Mouse (Mus musculus) embryonic facial prominence, embryonic 11.5 days (tissue): Measurements from ENCODE around the gene Pou4f1. TPM values are rescaled to one million over a fixed set of nuclear protein-coding genes. Genes with fewer than 3 reads are reported as not detected.
"Not testable (repeated sequence)": the region's sequence is repeated elsewhere in the genome, so short reads cannot be mapped to it uniquely, and the experiment has no call there.

Source experiments
- ATAC-seq: fragments of 200-750 bp; cut with Nextera tagmentation; replicated peaks from 2 replicates; pipeline ENCODE4 v1.8.0; 2017; ENCODE audit warnings: low read depth; ENCODE audit not compliant: insufficient number of reproducible peaks, low FRiP score, low TSS enrichment
- DNase-seq: peaks from one replicate; pipeline ENCODE4 v3.0.0-alpha.2; 2015; ENCODE audit warnings: low spot score
- H3K27ac ChIP-seq: fragments of 300-500 bp; sonication (generic); replicated peaks from 2 replicates; pipeline ENCODE4 v1.5.1; 2014; ENCODE audit warnings: mild to moderate bottlenecking, low read depth, low read length, control low read depth
- H3K27me3 ChIP-seq: fragments of 300-500 bp; sonication (generic); 2 replicates; pipeline ENCODE4 v1.6.1; 2014; ENCODE audit warnings: mild to moderate bottlenecking, low read length, moderate library complexity, mixed read lengths; ENCODE audit not compliant: control insufficient read depth, insufficient read depth
- H3K36me3 ChIP-seq: fragments of 300-500 bp; sonication (generic); replicated peaks from 2 replicates; pipeline ENCODE4 v1.6.1; 2014; ENCODE audit warnings: low read depth, mild to moderate bottlenecking, low read length, moderate library complexity, mixed read lengths; ENCODE audit not compliant: control insufficient read depth, insufficient read depth
- H3K4me1 ChIP-seq: fragments of 300-500 bp; sonication (generic); 2 replicates; pipeline ENCODE4 v1.6.1; 2014; ENCODE audit warnings: low read length, mixed read lengths; ENCODE audit not compliant: control insufficient read depth, insufficient read depth
- H3K4me2 ChIP-seq: fragments of 300-500 bp; sonication (generic); 2 replicates; pipeline ENCODE4 v1.6.1; 2014; ENCODE audit warnings: low read depth, mild to moderate bottlenecking, control low read depth, low read length, moderate library complexity
- H3K4me3 ChIP-seq: fragments of 300-500 bp; sonication (generic); 2 replicates; pipeline ENCODE4 v1.5.1; 2014; ENCODE audit warnings: low read depth, low read length, control low read depth
- H3K9ac ChIP-seq: fragments of 300-500 bp; sonication (generic); replicated peaks from 2 replicates; pipeline ENCODE4 v1.6.1; 2014; ENCODE audit warnings: mild to moderate bottlenecking, control low read depth, low read length
- H3K9me3 ChIP-seq: fragments of 300-500 bp; sonication (generic); replicated peaks from 2 replicates; pipeline ENCODE4 v1.6.1; 2016; ENCODE audit warnings: mild to moderate bottlenecking, low read length, inconsistent platforms, mixed read lengths; ENCODE audit not compliant: control insufficient read depth
- WGBS: fragments of 180-500 bp; shearing (Covaris S2); extraction: QIAGEN DNeasy Blood & Tissue Kit; methylation state at CpG from one replicate; pipeline ENCODE4 v1.1.7; 2014; 5-methylcytosine and 5-hydroxymethylcytosine counted together
- polyA plus RNA-seq: library from polyadenylated mRNA; unstranded; fragments of >200 nt; fragmentation: Nextera tagmentation; extraction: Ambion mirVana; gene quantifications from 2 replicates; pipeline ENCODE4 v1.2.1, GENCODE M21; 2014

Gene Pou4f1
- 28.3 and 29.6 TPM in 2 replicates for polyA plus RNA-seq

DNA sequence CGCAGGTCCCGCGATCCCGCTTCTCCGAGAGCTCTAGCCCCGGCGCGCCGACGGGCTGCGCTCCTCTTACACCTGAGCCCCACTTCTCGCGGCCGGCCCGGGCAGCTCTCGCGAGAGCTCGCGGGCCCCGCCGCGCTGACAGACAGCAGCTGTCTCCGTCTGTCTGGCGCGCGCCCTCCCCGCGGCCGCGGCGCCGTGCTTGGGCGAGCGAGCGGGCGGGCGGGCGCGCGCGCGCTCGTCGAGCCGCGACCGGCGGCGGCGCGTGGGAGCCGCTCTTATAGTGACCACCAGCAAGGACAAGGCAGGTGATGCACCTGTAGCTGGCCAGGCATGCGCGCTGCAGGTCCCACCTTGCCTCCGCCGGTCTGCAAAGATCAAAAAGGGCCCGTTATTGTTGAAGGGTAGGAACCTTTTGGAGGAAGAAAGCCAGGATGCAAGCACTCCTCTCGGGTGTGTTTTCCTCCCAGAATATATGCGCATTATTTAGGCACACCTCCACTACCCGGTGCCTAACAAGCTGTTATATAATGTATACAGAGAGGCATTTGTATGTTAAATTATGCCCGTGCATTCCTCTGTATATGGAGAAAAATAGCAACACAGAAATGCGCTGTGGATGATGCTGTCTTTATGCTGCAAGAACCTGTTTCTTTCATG is at the start of gene Pou4f1:
Gene Pou4f1, minus strand, starts transcription at position 34 of the 657 bp plus-strand sequence.
- Histone ChIP-seq H3K27ac (peak within 1 kb of the TSS; percentile 38), H3K9me3 (no peaks in the 10 kb centered on the region), H3K9ac (peak within 1 kb of the TSS; percentile 43), H3K4me2 (peak within 1 kb of the TSS; percentile 85), H3K27me3 (peaks cover 88% of the 10 kb centered on the region), H3K36me3 (no peaks in the 10 kb centered on the region), H3K4me1 (no peaks in the 10 kb centered on the region; the same call in 1 of the 2 replicates), H3K4me3 (peak within 1 kb of the TSS; percentile 50)
- ATAC-seq (peak; percentile 84), DNase-seq (peak; percentile 81)
- under 1% methylated on average over 47 of the region's 62 CpGs for WGBS

DNA sequence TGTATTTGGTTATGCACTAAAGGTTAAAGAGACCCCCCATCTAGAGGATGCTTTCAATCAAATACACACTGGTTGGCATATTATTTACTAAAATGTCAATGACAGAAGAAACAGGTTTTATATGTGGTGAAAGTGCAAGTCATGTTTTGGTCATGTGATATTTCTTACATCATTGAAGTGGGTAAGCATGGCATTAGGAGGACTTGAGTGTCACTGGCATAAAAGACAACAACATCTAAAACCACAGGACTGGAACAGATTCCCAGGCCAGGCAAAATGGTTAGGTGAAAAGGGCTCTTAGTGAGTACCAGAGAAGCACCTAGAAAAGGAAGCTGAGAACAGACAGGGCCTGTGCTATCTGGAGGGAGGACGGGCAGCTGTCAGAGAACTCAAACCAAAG is 43.9 kb upstream of the Pou4f1 start:
- Histone ChIP-seq H3K9ac (no peak overlapping the region), H3K4me2 (no peak overlapping the region), H3K4me1 (no peaks in the 10 kb centered on the region), H3K9me3 (no peaks in the 10 kb centered on the region), H3K27me3 (no peaks in the 10 kb centered on the region), H3K27ac (no peak overlapping the region), H3K4me3 (no peak overlapping the region), H3K36me3 (no peaks in the 10 kb centered on the region)
- DNase-seq (no peak), ATAC-seq (no peak)
- 80% methylated on average over 1 of the region's 1 CpGs for WGBS

DNA sequence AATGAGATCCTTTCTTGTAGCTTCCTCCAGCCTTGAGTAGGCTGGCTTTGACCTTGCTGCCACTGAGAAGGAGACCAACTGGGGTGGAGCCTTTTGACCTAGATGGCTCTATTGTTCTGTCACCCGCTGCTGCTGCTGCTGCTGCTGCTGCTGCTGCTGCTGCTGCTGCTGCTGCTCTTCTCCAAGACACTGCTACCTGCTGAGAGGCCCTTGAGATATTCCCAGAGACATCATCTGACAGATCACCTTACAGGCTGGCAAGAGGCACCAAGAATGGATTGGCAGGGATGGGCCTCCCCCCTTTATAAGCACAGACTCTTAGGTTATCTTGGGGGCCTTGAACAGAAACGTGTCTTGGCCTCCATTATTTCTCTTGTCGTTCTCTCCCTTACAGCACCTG is 35.0 kb upstream of the Pou4f1 start:
- WGBS: 79% methylated on average over 3 of the region's 3 CpGs
- DNase-seq: not testable (repeated sequence)

DNA sequence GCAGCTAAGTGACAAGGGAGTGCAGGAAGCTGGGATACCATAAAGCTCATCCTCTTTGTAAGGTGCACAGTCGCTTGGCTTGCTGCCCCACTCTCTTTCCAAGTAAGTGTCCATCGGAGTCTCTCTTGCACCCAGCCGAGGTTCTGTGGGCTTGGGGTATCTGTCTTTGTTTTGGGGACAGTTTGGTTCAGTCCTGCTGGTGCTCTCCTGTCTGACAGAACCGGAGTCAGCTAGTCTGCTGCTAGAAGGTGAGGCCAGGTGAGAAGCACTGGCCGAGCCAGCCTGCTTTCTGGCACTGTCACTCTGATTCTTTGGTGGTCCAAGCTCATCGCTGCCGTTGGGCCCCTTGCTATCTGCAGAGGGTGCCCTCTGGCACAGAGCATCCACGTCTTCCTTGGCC is 12.0 kb upstream of the Pou4f1 start:
- Histone ChIP-seq H3K9ac (no peak overlapping the region), H3K4me3 (no peak overlapping the region), H3K27me3 (peaks cover 2% of the 10 kb centered on the region), H3K36me3 (no peaks in the 10 kb centered on the region), H3K4me1 (no peaks in the 10 kb centered on the region), H3K27ac (no peak overlapping the region), H3K9me3 (no peaks in the 10 kb centered on the region), H3K4me2 (no peak overlapping the region)
- WGBS: 91% methylated on average over 8 of the region's 8 CpGs
- DNase-seq (no peak), ATAC-seq (no peak)

More for the DNA sequence above, 35.0 kb upstream of the Pou4f1 start:
- H3K36me3 ChIP-seq: peaks cover 13% of the 10 kb centered on the region
- H3K4me1 ChIP-seq, H3K9me3 ChIP-seq, H3K27ac ChIP-seq, H3K4me3 ChIP-seq, ATAC-seq, H3K9ac ChIP-seq, H3K4me2 ChIP-seq, H3K27me3 ChIP-seq: not testable (repeated sequence)

DNA sequence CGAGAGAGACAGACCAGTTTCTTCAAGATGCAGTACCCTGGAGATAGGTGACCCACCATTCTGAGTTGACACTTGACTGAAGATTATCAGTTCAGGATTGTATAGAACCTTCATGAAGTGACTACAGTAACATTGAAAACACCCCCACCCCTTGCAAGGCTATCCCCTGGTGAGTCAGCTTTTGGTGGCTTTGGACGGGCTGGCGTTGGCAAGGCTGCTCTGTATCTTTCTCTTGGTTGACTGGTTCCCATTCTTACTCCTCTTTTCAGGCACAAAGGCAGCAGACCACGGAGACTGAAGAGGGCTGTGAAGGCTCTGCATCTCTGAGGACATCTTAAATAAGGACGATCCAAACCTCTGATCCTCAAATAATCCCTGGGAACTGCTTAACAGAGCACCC is 10.8 kb upstream of the Pou4f1 start:
- ATAC-seq: no peak

DNA sequence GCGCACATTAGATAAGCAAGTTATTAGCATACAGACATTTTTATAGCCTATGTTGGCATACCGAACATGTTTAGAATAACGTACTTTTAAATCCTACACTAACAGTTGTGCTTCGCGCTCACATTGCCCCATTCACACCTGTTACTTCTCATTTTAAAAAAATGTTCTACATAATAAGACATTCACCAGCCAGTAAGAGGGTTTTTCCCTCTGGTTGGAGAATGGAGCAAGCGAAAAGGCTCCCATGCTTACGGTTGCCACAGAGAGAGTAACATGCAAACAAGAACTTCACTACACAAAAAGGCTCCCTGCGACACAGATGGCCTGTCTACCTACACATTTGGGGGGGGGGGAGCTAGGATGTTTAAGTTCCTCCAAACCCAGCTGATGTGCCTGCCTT is 9.8 kb upstream of the Pou4f1 start:
- H3K9ac ChIP-seq: no peak overlapping the region
- H3K4me3 ChIP-seq: no peak overlapping the region
- ATAC-seq (no peak), DNase-seq (no peak)
- H3K27me3 ChIP-seq: peaks cover 17% of the 10 kb centered on the region
- no peaks in the 10 kb centered on the region for H3K36me3 ChIP-seq
- H3K27ac ChIP-seq: no peak overlapping the region
- no peak overlapping the region for H3K4me2 ChIP-seq
- no peaks in the 10 kb centered on the region for H3K9me3 ChIP-seq
- WGBS: 96% methylated on average over 8 of the region's 8 CpGs
- H3K4me1 ChIP-seq: no peaks in the 10 kb centered on the region; the same call in 1 of the 2 replicates

More for the DNA sequence above, 10.8 kb upstream of the Pou4f1 start:
- H3K4me3 ChIP-seq: no peak overlapping the region
- no peaks in the 10 kb centered on the region for H3K36me3 ChIP-seq
- H3K9me3 ChIP-seq: no peaks in the 10 kb centered on the region
- peaks cover 11% of the 10 kb centered on the region for H3K27me3 ChIP-seq
- no peak overlapping the region for H3K9ac ChIP-seq
- no peak overlapping the region for H3K4me2 ChIP-seq
- no peaks in the 10 kb centered on the region for H3K4me1 ChIP-seq
- no peak for DNase-seq
- no peak overlapping the region for H3K27ac ChIP-seq
- WGBS: 78% methylated on average over 5 of the region's 5 CpGs

DNA sequence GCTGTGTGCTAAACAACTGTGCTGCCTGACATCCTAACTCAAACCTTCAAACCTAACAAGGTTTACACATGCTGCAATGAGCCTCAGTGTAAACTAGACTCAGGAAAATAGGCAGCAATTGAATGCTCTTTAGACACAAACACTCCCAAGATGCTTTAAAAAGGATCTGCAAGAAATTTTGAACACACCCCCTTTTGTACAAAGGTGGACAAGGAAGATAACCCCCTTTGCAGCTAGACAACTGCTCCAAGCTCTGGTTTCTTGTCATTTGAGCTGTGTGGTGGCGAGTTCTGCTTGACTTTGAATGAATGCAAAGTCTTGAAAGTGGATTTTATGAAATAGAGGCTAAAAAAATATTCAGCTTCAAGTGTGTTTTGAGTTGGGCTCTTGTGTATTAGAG is 7.6 kb upstream of the Pou4f1 start:
- H3K27me3 ChIP-seq: peaks cover 35% of the 10 kb centered on the region
- ATAC-seq: no peak
- 77% methylated on average over 1 of the region's 1 CpGs for WGBS

DNA sequence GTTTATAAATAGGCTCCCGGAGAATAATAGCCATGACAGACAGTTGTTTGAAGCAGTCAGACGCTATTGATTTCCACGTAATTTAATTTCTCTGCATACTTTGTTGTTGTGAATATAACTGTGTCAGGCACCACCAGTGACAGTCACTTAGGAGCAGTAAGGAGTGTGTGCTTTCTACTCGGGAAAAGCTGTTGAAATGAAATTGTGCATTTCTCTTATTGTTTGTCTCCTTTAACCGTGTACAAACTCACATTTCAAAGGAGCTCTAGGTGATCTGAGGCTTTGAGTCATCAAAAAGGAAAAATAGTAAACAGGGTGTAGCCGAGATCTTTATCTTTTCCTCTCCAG is 798 bp upstream of the Pou4f1 start:
- no peaks in the 10 kb centered on the region for H3K9me3 ChIP-seq
- H3K4me1 ChIP-seq: no peaks in the 10 kb centered on the region; the same call in 1 of the 2 replicates
- H3K27me3 ChIP-seq: peaks cover 84% of the 10 kb centered on the region
- peak overlapping the region; percentile 50; the same call in 1 of the 2 replicates for H3K4me3 ChIP-seq
- no peak for ATAC-seq
- H3K36me3 ChIP-seq: no peaks in the 10 kb centered on the region
- 5% methylated on average over 6 of the region's 6 CpGs for WGBS
- no peak for DNase-seq
- no peak overlapping the region for H3K4me2 ChIP-seq
- H3K9ac ChIP-seq: no peak overlapping the region
- H3K27ac ChIP-seq: no peak overlapping the region

More for the DNA sequence above, 7.6 kb upstream of the Pou4f1 start:
- Histone ChIP-seq H3K9ac (no peak overlapping the region), H3K4me3 (no peak overlapping the region), H3K4me1 (no peaks in the 10 kb centered on the region; the same call in 1 of the 2 replicates), H3K27ac (no peak overlapping the region), H3K4me2 (no peak overlapping the region), H3K36me3 (no peaks in the 10 kb centered on the region), H3K9me3 (no peaks in the 10 kb centered on the region)
- no peak for DNase-seq
